Mouse (Mus musculus): ENCODE results near the gene Cnksr1.
"Not testable (repeated sequence)": the region's sequence is repeated elsewhere in the genome, so short reads cannot be mapped to it uniquely, and the experiment has no call there.

Gene Cnksr1

GRCm38 (mm10) chr4:134238279-134238651 is at the start of gene Cnksr1:
Gene Cnksr1 (minus strand): TSS chr4:134238399.
- in situ Hi-C loops (cut with MboI, MseI), result no loop called here

DNA sequence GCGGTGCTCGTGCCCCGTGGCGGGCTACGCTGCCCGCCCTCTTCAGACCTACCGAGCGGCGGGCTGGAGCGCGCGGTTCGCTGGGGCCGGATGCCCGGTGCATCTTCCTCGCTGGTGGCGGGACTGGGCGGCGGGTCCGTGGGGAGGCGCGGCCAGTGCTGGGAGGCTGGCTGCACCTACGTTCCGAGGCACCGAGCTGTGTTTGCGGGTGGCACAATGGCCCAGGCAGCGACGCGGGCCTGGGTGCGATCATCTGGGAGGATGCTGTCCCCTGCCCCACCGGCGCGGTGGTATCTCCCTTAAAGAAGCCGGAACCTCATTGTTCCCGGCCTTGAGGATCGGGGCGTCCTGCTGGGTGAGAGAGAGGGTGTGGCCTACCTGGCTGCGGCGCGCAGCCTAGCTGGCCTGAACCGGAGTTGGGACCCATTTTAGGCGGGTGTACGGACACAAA is 49.4 kb upstream of the Cnksr1 start, which contains the start of gene Pdik1l:
TSS of gene Pdik1l (minus strand) at position 321 of the 451 bp plus-strand sequence.
- in situ Hi-C loops (cut with MboI, MseI), result no loop called here

GRCm38 (mm10) chr4:134287168-134287564 is 49.0 kb upstream of the Cnksr1 start:
- in situ Hi-C loops (cut with MboI, MseI), result no loop called here

DNA sequence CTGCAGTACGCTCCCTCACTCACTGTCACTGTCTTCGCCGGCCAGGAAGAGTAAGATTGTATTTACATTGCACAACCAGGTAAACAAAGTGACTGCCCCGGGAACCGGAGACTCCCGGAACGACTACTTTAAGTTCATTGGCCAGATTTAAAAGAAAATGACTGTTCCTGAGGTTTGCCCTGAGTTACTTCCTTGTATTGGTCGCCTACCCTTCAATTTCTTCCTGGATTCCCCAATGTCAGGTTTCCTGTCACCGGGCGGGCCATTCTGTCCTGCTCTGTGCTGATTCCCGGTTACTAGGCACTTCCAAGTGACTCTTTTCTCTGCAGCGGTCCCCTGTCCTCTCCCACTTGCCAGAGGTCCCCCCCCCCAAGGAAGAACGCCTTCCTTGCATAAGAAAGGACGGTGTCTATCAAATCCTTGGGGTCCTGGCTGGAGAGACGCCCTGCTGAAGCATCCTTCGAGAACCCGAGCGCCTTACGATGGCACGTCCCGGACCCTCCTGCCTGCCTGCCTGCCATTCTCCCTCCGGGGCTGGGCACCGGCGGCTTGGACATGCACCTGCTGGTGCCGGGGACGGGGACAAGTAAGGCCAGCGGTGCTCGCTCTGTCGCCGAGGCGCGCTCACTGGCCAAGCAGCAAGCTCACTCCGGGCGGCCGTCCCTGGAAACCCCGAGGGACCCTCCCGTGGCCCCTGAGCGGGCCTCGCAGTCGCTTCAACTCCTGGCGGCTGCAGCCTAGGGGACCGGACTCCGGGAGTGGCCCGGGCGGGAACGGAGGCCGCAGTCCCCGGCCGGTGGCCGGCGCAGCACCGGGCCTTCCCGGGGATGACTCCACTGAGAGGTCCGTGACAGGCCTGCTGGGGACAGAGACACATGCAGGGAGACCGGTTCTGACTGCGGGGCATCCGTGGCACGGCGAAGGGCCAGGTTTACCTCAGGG is 48.3 kb upstream of the Cnksr1 start:
- in situ Hi-C loops (cut with MboI, MseI), result no loop called here

GRCm38 (mm10) chr4:134284942-134285341 is 46.7 kb upstream of the Cnksr1 start:
- in situ Hi-C loops (cut with MboI, MseI), result no loop called here

- in situ Hi-C loops (cut with MboI, MseI), result no loop called here
These were observed 35.5 kb upstream of the Cnksr1 start for GRCm38 (mm10) chr4:134273417-134274345.

GRCm38 (mm10) chr4:134272731-134273416 is 34.7 kb upstream of the Cnksr1 start:
- in situ Hi-C loops (cut with MboI, MseI), result no loop called here

GRCm38 (mm10) chr4:134271979-134272378 is 33.8 kb upstream of the Cnksr1 start:
- in situ Hi-C loops (cut with MboI, MseI), result no loop called here

DNA sequence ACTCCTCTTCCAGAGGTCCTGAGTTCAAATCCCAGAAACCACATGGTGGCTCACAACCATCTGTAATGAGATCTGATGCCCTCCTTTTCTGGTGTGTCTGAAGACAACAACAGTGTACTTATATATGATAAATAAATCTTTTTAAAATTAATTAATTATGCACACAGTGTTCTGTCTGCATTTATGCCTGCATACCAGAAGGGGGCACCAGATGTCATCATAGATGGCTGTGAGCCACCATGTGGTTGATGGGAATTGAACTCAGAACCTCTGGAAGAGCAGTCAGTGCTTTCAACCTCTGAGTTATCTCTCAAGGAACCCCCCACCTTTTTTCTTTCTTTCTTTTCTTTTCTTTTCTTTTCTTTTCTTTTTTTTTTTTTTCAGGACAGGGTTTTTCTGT is 31.4 kb upstream of the Cnksr1 start:
- in situ Hi-C loops (cut with MboI, MseI), result not testable (repeated sequence)

- in situ Hi-C loops (cut with MboI, MseI), result no loop called here
These were observed 30.0 kb upstream of the Cnksr1 start for GRCm38 (mm10) chr4:134268102-134268655.

DNA sequence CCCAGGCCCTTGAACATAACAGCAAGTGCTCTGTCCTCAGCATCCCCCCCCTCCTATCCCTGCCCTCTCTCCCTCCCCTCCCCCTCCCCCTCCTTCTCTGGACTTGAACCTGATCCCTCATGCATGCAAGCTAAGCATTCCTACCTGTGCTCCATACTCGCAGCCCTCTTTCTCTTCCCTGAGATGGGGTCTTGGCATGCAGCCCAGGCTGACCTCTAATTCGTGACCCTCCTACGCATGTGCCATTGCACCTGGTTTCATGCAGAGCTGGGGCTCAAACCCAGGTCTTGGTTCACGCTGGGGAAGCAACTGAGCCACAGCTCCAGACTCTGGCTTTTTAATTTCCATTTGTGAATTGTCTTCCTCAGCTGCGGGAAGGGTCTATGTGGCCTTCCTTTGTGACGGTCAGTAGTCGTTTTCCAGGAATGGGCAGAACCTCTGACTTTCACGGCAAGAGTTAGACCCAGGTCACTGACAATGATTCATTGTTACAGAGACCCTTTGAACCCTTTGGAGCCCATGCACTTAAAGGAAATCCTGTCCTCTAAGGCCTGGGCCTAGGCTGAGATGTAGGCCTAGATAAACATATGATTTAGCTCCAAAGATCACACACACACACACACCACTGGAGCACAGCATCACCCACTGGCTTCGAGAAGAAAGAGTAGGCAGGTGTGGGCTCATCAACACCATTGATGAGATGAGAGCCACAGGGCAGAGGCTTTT is 27.8 kb upstream of the Cnksr1 start:
- in situ Hi-C loops (cut with MboI, MseI), result no loop called here

GRCm38 (mm10) chr4:134263191-134263590 is 25.0 kb upstream of the Cnksr1 start:
- in situ Hi-C loops (cut with MboI, MseI), result no loop called here

GRCm38 (mm10) chr4:134258354-134258753 is 20.2 kb upstream of the Cnksr1 start:
- in situ Hi-C loops (cut with MboI, MseI), result loop anchor here (5.0 to 10.0 kb wide), 2 partner anchors 39 to 1456 kb away; no protein-coding TSS in a partner anchor

GRCm38 (mm10) chr4:134257198-134258009 is 19.2 kb upstream of the Cnksr1 start:
- in situ Hi-C loops (cut with MboI, MseI), result loop anchor here (5.0 to 10.0 kb wide), 2 partner anchors 40 to 1457 kb away; no protein-coding TSS in a partner anchor

DNA sequence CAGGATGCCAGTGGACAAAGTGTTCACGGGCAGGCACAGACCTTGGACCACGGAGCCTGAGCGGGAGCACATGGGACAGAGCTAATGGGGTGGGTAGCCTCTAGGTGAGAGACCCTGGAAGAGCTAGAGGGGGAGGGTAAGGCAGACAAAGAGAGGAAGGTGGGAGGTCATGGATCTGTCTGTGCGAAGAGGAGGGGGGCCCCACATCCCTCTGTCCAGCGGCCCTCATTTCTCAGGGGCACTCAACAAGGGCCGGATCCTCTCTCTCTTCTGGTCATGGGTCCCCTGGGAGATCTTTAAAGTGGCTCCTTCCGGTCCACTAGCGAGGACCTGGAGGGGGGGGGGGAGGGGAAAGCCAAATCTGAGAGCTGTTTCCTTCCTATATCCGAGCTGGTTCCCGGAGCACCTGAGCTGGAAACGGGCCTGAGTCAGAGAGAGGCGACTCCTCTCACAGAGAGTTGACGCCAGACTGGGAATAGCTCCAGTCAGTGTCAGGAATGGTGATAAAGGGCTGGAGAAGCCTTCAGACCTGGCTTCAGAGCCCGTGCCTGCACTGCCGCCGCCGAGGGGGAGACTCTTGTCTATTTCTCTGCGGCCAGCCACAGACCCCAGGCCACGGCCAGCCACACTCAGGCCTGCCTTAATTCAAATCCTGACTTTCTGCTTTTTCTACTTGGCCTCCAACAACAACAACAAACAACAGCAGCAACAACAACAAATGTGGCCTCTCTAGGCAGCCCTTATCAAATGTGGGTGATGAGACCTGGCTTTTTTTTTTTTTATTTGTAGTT is 18.4 kb upstream of the Cnksr1 start:
- in situ Hi-C loops (cut with MboI, MseI), result loop anchor here (5.0 to 10.0 kb wide), 2 partner anchors 41 to 1458 kb away; no protein-coding TSS in a partner anchor

GRCm38 (mm10) chr4:134255854-134256253 is 17.7 kb upstream of the Cnksr1 start:
- in situ Hi-C loops (cut with MboI, MseI), result loop anchor here (5.0 to 10.0 kb wide), 2 partner anchors 41 to 1459 kb away; no protein-coding TSS in a partner anchor

GRCm38 (mm10) chr4:134254835-134255234 is 16.6 kb upstream of the Cnksr1 start:
- in situ Hi-C loops (cut with MboI, MseI), result loop anchor here (5.0 to 10.0 kb wide), 2 partner anchors 42 to 1460 kb away; no protein-coding TSS in a partner anchor

DNA sequence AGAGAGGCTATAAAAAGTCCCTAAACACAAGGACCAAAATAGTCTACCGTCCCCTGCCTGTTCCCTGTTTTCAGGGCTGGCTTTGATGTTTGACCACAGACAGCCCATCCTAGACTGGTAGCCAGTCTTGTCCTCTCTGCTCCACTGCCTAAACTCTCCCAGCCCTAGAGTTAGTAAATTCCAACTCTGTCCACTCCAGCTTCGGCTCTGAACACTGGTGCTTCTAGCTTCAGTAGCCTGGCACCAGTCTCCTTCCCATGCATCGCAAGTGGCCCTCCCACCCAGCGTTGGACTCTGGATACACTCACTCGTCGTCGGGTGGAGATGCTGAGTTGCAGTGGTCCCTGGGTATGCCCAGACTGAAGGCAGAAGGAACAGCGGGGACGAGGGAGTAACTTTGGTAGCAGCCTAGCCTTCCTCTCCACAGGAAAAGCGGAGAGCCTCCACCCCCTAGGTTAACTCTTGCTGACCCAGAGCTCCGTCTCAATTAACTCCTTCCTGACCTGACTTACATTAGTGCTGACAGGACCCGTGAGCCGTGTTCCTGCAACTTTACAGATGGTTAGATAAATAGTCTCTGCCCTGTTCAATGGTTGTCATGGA is 15.6 kb upstream of the Cnksr1 start, which contains the start of gene Grrp1:
TSS of gene Grrp1 (minus strand) at position 385 of the 603 bp plus-strand sequence.
- in situ Hi-C loops (cut with MboI, MseI), result loop anchor here (10.0 kb wide), 1 partner anchor 1461 kb away; no protein-coding TSS in a partner anchor
